Mouse (Mus musculus) monocyte, adult 2 months (primary cell): ENCODE measurements at regions not wholly inside any gene's neighbourhood (a gene's known extent, or its start where the extent isn't known, plus 50 kb on each side); places are given as distances from the start of the nearest gene placed in this dataset.
"Not testable (repeated sequence)": the region's sequence is repeated elsewhere in the genome, so short reads cannot be mapped to it uniquely, and the experiment has no call there.

Experiments
- DNase-seq, 2 experiments: peaks; one replicate each; pipeline ENCODE4 v3.0.0; 2022; ENCODE audit warnings: low spot score in 2 of 2, low read depth in 1 of 2

- no peak for DNase-seq
These were observed 217.0 kb upstream of the Tbl1xr1 start for GRCm38 (mm10) chr3:21859436-21859835.

GRCm38 (mm10) chr3:21860915-21861635 lies 215.4 kb upstream of the Tbl1xr1 start:
- DNase-seq, result no peak

GRCm38 (mm10) chr3:21861636-21861970 lies 214.8 kb upstream of the Tbl1xr1 start:
- DNase-seq, result no peak

GRCm38 (mm10) chr3:21864391-21864790 lies 212.1 kb upstream of the Tbl1xr1 start:
- no peak for DNase-seq

GRCm38 (mm10) chr3:21865856-21866255 lies 210.6 kb upstream of the Tbl1xr1 start:
- DNase-seq, result no peak

- no peak for DNase-seq
These were observed 198.1 kb upstream of the Tbl1xr1 start for GRCm38 (mm10) chr3:21878396-21878795.

GRCm38 (mm10) chr3:21884216-21884615 lies 192.2 kb upstream of the Tbl1xr1 start:
- no peak for DNase-seq

- no peak for DNase-seq
These were observed 187.7 kb upstream of the Tbl1xr1 start for GRCm38 (mm10) chr3:21888710-21889109.

GRCm38 (mm10) chr3:21891819-21892480 lies 184.5 kb upstream of the Tbl1xr1 start:
- no peak for DNase-seq

GRCm38 (mm10) chr3:21892864-21893404 lies 183.5 kb upstream of the Tbl1xr1 start:
- DNase-seq, result no peak

- DNase-seq, result no peak
These were observed 180.9 kb upstream of the Tbl1xr1 start for GRCm38 (mm10) chr3:21895551-21895950.

GRCm38 (mm10) chr3:21898241-21898640 lies 178.2 kb upstream of the Tbl1xr1 start:
- no peak for DNase-seq

- no peak for DNase-seq
These were observed 170.9 kb upstream of the Tbl1xr1 start for GRCm38 (mm10) chr3:21905384-21906073.

- DNase-seq, result no peak
These were observed 167.6 kb upstream of the Tbl1xr1 start for GRCm38 (mm10) chr3:21908828-21909227.

- no peak for DNase-seq
These were observed 166.4 kb upstream of the Tbl1xr1 start for GRCm38 (mm10) chr3:21910080-21910479.

GRCm38 (mm10) chr3:21911071-21911470 lies 165.4 kb upstream of the Tbl1xr1 start:
- no peak for DNase-seq

GRCm38 (mm10) chr3:21917228-21917910 lies 159.1 kb upstream of the Tbl1xr1 start:
- no peak for DNase-seq

GRCm38 (mm10) chr3:21918431-21918830 lies 158.0 kb upstream of the Tbl1xr1 start:
- no peak for DNase-seq

- DNase-seq, result no peak
These were observed 156.5 kb upstream of the Tbl1xr1 start for GRCm38 (mm10) chr3:21919931-21920330.

- no peak for DNase-seq
These were observed 144.5 kb upstream of the Tbl1xr1 start for GRCm38 (mm10) chr3:21931951-21932350.

GRCm38 (mm10) chr3:21932696-21933095 lies 143.8 kb upstream of the Tbl1xr1 start:
- not testable (repeated sequence) for DNase-seq
